Mouse (Mus musculus): ENCODE measurements around the gene Tmem63b. TPM values are rescaled to one million over a fixed set of nuclear protein-coding genes. Genes with fewer than 3 reads are reported as not detected.

The Tmem63b gene
- total RNA-seq, 2 experiments from 2014 or later: 78.4 to 81.2 TPM

GRCm38 (mm10) chr17:45709829-45710228 is 23.1 kb upstream of the Tmem63b start:
- no peak for DNase-seq
- intact Hi-C loops (cut with DNase I): no loop called here

GRCm38 (mm10) chr17:45708179-45708578 is 21.5 kb upstream of the Tmem63b start:
- no peak for DNase-seq
- intact Hi-C loops (cut with DNase I): no loop called here

GRCm38 (mm10) chr17:45707376-45707775 is 20.7 kb upstream of the Tmem63b start:
- no peak for DNase-seq
- intact Hi-C loops (cut with DNase I): no loop called here

- DNase-seq: no peak
- intact Hi-C loops (cut with DNase I): no loop called here
These were observed 20.1 kb upstream of the Tmem63b start for GRCm38 (mm10) chr17:45706796-45707195.

- intact Hi-C loops (cut with DNase I): no loop called here
- DNase-seq: no peak
These were observed 16.5 kb upstream of the Tmem63b start for GRCm38 (mm10) chr17:45703187-45703586.

- intact Hi-C loops (cut with DNase I): no loop called here
- DNase-seq: no peak
These were observed 15.5 kb upstream of the Tmem63b start for GRCm38 (mm10) chr17:45702254-45702653.

- no peak for DNase-seq
- intact Hi-C loops (cut with DNase I): no loop called here
These were observed 14.5 kb upstream of the Tmem63b start for GRCm38 (mm10) chr17:45701236-45701591.

GRCm38 (mm10) chr17:45700496-45701235 is 14.0 kb upstream of the Tmem63b start:
- DNase-seq: peak; percentile 51 to 56
- intact Hi-C loops (cut with DNase I): no loop called here

- intact Hi-C loops (cut with DNase I): no loop called here
- DNase-seq: no peak
These were observed 12.5 kb upstream of the Tmem63b start for GRCm38 (mm10) chr17:45699039-45699740.

- intact Hi-C loops (cut with DNase I): no loop called here
- DNase-seq: no peak
These were observed 11.7 kb upstream of the Tmem63b start for GRCm38 (mm10) chr17:45698368-45698767.

GRCm38 (mm10) chr17:45696981-45697380 is 10.3 kb upstream of the Tmem63b start:
- intact Hi-C loops (cut with DNase I): no loop called here
- DNase-seq: no peak

GRCm38 (mm10) chr17:45695227-45696120 is 8.8 kb upstream of the Tmem63b start:
- intact Hi-C loops (cut with DNase I): no loop called here
- DNase-seq: no peak

- peak in 1 of 2 experiments; percentile 52 for DNase-seq
- intact Hi-C loops (cut with DNase I): no loop called here
These were observed 7.3 kb upstream of the Tmem63b start for GRCm38 (mm10) chr17:45693812-45694565.

- no peak for DNase-seq
- intact Hi-C loops (cut with DNase I): no loop called here
These were observed 5.5 kb upstream of the Tmem63b start for GRCm38 (mm10) chr17:45692159-45692558.

GRCm38 (mm10) chr17:45690044-45690443 is 3.3 kb upstream of the Tmem63b start:
- intact Hi-C loops (cut with DNase I): no loop called here
- no peak for DNase-seq

- intact Hi-C loops (cut with DNase I): no loop called here
- DNase-seq: no peak
These were observed 2.4 kb upstream of the Tmem63b start for GRCm38 (mm10) chr17:45689120-45689519.

- DNase-seq: peak; percentile 96 to 97
- intact Hi-C loops (cut with DNase I): no loop called here
These were observed 549 bp downstream of the Tmem63b start, which contains the start of gene Mrpl14 for GRCm38 (mm10) chr17:45686093-45686619. Gene Mrpl14 (plus strand): TSS chr17:45686322.

- intact Hi-C loops (cut with DNase I): no loop called here
- peak; percentile 51 to 64 for DNase-seq
These were observed 1.3 kb downstream of the Tmem63b start for GRCm38 (mm10) chr17:45685171-45686092.

GRCm38 (mm10) chr17:45684667-45685131 is 2.0 kb downstream of the Tmem63b start:
- intact Hi-C loops (cut with DNase I): no loop called here
- no peak for DNase-seq
